Mouse (Mus musculus) adipocyte (in vitro differentiated cells): ENCODE results near the gene Sppl2a.
A peak's percentile ranks its signal among the peaks of the same experiment; 100 is the strongest.
"Not testable (repeated sequence)": the region's sequence is repeated elsewhere in the genome, so short reads cannot be mapped to it uniquely, and the experiment has no call there.

Source experiments
- DNase-seq: peaks from one replicate; pipeline ENCODE4 v3.0.0-alpha.2; 2016; ENCODE audit warnings: low spot score

The Sppl2a gene

DNA sequence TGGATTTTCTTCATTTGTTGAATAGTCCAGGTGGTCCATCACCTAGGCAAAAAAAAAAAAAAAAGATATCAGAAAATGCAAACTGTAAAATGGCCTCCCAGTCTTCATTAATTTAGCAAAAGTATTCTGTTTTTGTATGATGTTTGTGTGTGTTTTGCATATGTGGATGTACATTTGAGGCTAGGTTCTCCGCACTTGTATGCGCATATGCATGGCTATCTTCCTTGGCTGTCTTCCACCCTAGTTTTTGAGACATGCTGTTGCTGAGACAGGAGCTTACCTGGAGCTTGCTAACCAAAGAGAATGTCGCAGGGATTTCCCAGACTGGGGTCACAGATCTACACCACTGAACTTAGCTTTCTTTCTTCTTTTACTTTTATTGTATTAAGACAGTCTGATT, 38.8 kb downstream of the Sppl2a start:
- no peak for DNase-seq

- no peak for DNase-seq
Observed at GRCm38 (mm10) chr2:126892316-126892715, 40.7 kb downstream of the Sppl2a start.

- DNase-seq, result no peak
Observed at GRCm38 (mm10) chr2:126891743-126892142, 41.3 kb downstream of the Sppl2a start.

DNA sequence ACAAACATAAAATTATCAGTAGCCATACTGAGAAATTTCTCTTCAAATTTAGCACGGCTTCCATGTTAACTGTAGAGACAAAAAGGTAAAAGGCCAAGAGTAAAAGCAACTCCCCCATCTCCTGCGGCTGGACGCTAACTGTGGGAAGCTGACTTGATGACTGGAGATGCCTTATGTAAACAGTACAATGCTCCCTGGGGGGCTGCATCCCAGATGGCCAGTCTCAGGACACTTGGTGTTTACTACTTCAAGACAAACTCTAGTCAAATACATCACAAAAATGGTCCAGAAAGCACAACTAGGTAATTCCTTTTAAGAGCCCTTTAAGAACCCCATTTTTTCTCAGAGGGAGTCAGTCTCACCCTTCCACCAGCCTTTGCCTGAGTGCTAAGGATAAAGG, 45.9 kb downstream of the Sppl2a start:
- no peak for DNase-seq

GRCm38 (mm10) chr2:126885871-126886270, 47.2 kb downstream of the Sppl2a start:
- no peak for DNase-seq

DNA sequence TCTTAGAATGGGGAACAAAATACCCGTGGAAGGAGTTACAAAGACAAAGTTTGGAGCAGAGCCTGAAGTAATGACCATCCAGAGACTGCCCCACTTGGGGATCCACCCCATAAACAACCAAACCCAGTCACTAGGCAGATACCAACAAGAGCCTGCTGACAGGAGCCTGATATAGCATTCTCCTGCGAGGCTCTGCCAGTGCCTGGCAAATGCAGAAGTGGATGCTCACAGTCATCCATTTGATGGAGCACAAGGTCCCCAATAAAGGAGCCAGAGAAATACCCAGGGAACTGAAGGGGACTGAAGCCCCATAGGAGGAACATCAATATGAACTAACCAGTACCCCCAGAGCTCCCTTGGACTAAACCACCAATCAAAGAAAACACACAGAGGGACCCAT, 50.3 kb downstream of the Sppl2a start:
- DNase-seq, result not testable (repeated sequence)

DNA sequence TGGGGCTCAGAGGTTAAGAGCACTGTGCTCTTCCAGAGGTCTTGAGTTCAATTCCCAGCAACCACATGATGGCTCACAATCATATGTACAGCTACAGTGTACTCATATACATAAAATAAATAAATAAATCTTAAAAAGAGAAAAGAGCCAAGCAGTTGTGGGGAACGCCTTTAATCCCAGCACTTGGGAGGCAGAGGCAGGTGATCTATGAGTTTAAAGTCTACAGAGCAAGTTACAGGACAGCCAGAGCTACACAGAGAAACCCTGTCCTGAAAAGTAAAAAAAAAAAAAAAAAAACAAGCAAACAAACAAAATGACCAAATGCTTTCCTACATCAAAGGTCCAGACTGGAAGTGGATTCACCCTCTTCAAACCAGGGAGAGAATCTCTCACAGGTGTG, 55.0 kb downstream of the Sppl2a start:
- no peak for DNase-seq

DNA sequence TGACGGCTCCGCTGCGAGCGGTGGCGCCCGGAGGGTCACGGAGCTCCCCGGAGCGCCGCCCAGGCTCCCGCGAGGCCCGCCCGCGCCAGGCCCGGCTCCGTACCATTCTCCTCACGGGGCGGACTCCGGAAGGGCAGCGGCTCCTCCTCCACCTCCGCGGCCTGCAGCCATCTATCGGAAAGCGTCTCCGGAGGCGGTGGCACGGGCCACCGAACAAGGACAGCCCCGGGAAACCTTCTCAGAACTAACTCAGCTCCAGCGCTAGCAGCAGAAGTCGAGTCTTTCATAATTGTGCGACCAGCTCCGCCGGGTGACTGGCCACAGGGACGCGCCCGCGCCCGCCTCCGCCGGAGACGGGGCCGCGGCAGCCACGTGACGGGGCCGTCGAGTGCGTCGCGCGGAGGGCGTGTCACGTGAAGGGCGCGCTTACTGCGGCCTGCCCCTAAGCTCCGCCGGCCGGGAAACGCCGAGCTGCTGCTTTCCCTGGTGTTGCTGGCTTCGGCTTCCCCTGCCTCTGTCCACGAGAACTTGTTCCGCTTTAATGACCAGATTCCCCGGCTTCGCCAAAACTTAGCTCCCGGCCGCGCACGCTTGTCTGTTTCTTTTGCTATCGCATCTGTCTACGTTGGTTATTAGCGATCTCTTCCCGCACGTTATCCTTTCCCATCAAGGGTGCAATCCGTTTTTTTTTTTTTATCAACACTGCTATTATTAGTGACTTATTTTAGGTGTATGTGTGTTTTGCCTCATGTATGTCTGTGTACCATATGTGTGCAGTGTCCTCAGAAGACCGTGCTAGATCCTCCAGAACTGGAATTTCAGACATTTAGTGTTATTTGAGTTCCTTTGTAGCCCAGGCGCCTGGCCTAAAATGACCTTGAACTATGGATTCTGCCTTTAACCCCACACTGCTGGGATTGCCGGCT, 56.9 kb downstream of the Sppl2a start, which contains the start of gene Trpm7:
Gene Trpm7, minus strand, starts transcription at position 360 of the 926 bp plus-strand sequence.
- DNase-seq, result peak; percentile 94

- peak; percentile 68 for DNase-seq
Observed at GRCm38 (mm10) chr2:126875516-126875835, 57.6 kb downstream of the Sppl2a start.

- no peak for DNase-seq
Observed at GRCm38 (mm10) chr2:126874809-126875515, 58.1 kb downstream of the Sppl2a start.

DNA sequence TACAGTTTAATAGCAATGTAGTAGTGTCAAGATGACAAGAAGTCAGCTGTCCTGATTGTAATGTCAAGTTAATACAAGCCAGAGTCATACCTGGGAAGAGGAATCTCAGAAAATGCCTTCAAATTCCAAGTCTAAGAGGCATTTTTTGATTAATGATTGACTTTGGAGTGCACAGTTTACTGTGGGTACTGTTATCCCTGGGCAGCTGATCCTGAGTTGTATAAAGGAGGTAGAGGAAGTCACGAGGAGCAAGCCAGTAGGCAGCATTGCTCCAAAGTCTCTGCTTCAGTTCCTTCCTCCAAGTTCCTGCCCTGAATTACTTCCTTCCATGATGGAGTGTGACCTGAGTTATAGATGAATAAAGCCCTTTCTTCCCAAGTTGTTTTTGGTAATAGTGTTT, 66.7 kb downstream of the Sppl2a start:
- DNase-seq, result no peak

DNA sequence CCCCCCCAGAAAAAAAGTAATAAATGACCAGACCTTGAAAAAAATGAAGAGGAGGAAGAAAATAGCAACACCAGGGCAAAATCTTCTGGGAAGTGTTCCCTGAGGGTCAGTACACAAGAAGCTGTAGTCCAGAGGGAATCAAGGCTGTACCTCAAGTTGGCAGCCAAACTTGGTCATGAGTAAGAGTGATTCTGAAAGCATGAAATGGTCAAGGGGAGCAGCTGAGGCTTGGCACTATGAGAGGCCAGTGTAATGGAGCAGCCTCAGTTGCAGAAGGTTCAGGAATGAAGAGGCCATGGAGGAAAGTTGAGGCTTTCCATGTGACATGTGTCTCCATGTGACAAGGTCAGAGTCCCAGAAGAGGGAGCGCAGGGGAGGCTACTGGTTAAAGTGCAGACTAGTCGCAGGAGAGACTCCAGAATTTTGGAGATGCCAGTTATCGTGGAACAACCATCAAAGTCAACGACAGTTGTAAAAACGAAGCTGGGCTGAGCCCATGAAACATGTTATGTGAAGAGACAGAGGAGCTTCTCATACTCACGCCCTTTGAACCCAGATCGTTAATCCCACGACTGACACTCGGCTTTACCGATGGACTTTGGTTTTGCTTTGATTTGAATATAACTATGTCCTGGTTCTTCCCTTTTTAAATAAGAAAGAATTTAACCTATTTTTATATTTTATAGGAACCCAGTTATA, 67.4 kb downstream of the Sppl2a start:
- DNase-seq, result peak; percentile 85

GRCm38 (mm10) chr2:126865026-126865425, 68.0 kb downstream of the Sppl2a start:
- peak; percentile 87 for DNase-seq

GRCm38 (mm10) chr2:126844751-126845150, 88.3 kb downstream of the Sppl2a start:
- DNase-seq, result no peak
